8 mouse cellular contexts compared by ENCODE assay signal in the genomic region with DNA sequence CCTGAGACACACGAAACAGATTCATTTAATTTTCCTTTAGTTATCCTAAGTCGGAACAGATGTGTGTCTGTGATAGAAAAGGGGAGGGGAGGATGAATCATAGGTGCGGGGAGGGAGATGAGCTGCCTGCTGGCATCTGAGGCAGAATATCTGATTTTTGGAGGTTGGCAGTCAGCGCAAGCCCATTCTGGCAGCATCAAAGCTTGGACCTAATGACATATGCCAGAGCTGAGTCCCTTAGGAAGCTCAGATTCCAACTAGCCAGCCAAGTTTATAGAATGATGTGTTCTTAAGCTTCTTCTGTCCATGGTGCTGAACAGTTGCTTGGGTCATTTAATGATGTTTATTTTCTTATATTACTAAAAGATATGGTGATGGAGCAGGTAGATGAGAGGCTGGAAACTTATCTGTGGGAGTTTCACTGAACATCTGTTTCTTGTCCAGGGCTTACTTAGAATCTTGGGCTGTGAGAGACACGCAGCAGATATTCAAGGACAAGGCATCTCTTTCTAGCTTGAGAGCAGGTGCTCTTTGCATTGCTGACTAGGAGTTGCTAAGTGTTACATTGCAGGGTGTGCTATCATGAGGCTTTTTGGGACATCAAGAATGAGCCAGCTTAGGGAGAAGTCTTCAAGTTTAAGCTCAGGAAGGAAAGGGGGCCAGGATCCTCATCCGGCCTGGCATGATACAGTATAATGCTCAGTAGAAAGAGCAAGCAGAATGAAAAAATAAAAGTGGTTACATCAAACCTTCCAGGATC.
DNase-seq lines count a peak whose midpoint lies in the region; ATAC-seq and TF ChIP-seq lines count a peak whose summit lies in the region.
"Had no signal": no experiment of that assay in that cellular context is flagged by ENCODE, and none has a peak within 500 bp of the region (broad histone marks: within the 10 kb centered on the region; RNA-seq: fewer than 3 reads in every experiment).

No protein-coding gene starts in this region.

- no peak overlapping the region for H3K9ac ChIP-seq in liver, embryonic 11.5 days (ENCODE audit: low read depth, low read length)

- ATAC-seq in liver, embryonic 11.5 days (replicated peaks; ENCODE audit: low FRiP score) = no peak

- H3K4me3 ChIP-seq in cerebellum, adult 2 months (replicated peaks; ENCODE audit: insufficient read depth, low read depth, low read length) = no peak overlapping the region
- H3K4me3 ChIP-seq in liver, embryonic 11.5 days (ENCODE audit: low read depth, low read length) = no peak overlapping the region

- no peak overlapping the region for H3K4me2 ChIP-seq in liver, embryonic 11.5 days

- TF ChIP-seq POLR2A in cerebellum, adult 2 months (IDR thresholded peaks at IDR 0.05; ENCODE audit: borderline replicate concordance, insufficient read depth, low read length) = no peak

- no peak overlapping the region for H3K27ac ChIP-seq in cerebellum, adult 2 months (ENCODE audit: insufficient read depth, low read length)
- H3K27ac ChIP-seq in liver, embryonic 11.5 days (ENCODE audit: low read depth, low read length) = no peak overlapping the region

- H3K36me3 ChIP-seq in liver, embryonic 11.5 days (ENCODE audit: control insufficient read depth, insufficient read depth, low read length) = no peaks in the 10 kb centered on the region

- DNase-seq in layer of hippocampus, adult 11-12 months (ENCODE audit: low spot score) = peak; percentile 55
- no peak for DNase-seq in layer of hippocampus, adult 9-10 months (ENCODE audit: low spot score)
- peak; percentile 54 for DNase-seq in NIH3T3 (ENCODE audit: low read depth)
- peak; percentile 29 to 77 for DNase-seq in cerebellum, adult 2 months
- DNase-seq in layer of hippocampus, adult 9-11 months = peak; percentile 68
- no peak for DNase-seq in urinary bladder, postnatal 10 days (ENCODE audit: low spot score)
- DNase-seq in liver, embryonic 11.5 days (ENCODE audit: low spot score) = no peak
- DNase-seq: thymus, adult 18-20 months had no signal

- peaks cover 2% of the 10 kb centered on the region; the same call in 1 of the 2 replicates for H3K4me1 ChIP-seq in cerebellum, adult 2 months (ENCODE audit: control insufficient read depth, insufficient read depth, low read length)
- H3K4me1 ChIP-seq in liver, embryonic 11.5 days (replicated peaks; ENCODE audit: control insufficient read depth, insufficient read depth, low read length) = no peaks in the 10 kb centered on the region

- no peaks in the 10 kb centered on the region for H3K27me3 ChIP-seq in cerebellum, adult 2 months (ENCODE audit: control insufficient read depth, insufficient read depth, low read length)
- no peaks in the 10 kb centered on the region for H3K27me3 ChIP-seq in liver, embryonic 11.5 days (replicated peaks; ENCODE audit: control insufficient read depth, insufficient read depth, low read length)

- 26% methylated on average over 6 of the region's 6 CpGs for WGBS in cerebellum, adult 2 months
- WGBS in liver, embryonic 11.5 days = 62% methylated on average over 6 of the region's 6 CpGs

- no peaks in the 10 kb centered on the region for H3K9me3 ChIP-seq in liver, embryonic 11.5 days (ENCODE audit: control insufficient read depth, low read length)

- TF ChIP-seq CTCF in cerebellum, adult 2 months (IDR thresholded peaks at IDR 0.05; ENCODE audit: borderline replicate concordance, insufficient read depth, low read depth, low read length) = no peak

Comparison
In these comparisons a context has a peak if more than half of its experiments do, and no peak if none do; other contexts are left out.
1. DNase-seq: peak in layer of hippocampus, adult 11-12 months (single experiment), NIH3T3 (single experiment), cerebellum, adult 2 months (2 of 2) and layer of hippocampus, adult 9-11 months (single experiment); none in layer of hippocampus, adult 9-10 months (single experiment), urinary bladder, postnatal 10 days (single experiment) and liver, embryonic 11.5 days (single experiment).